Mouse (Mus musculus) stomach, postnatal 0 days (tissue): ENCODE results near the gene Ifnk. TPM values are rescaled to one million over a fixed set of nuclear protein-coding genes. Genes with fewer than 3 reads are reported as not detected.

ENCODE experiments used
- ATAC-seq: fragments of 200-750 bp; cut with Nextera tagmentation; 2 replicates; pipeline ENCODE4 v1.8.0; 2017; ENCODE audit not compliant: low FRiP score, low TSS enrichment
- DNase-seq: peaks from one replicate; pipeline ENCODE4 v3.0.0-alpha.2; 2016; ENCODE audit warnings: low spot score
- H3K27ac ChIP-seq: fragments of 300-500 bp; sonication (generic); replicated peaks from 2 replicates; pipeline ENCODE4 v1.5.1; 2014; ENCODE audit warnings: mild to moderate bottlenecking, control low read depth
- H3K27me3 ChIP-seq: fragments of 300-500 bp; sonication (generic); 2 replicates; pipeline ENCODE4 v1.6.1; 2014; ENCODE audit warnings: low read length; ENCODE audit not compliant: control insufficient read depth, insufficient read depth
- H3K36me3 ChIP-seq: fragments of 300-500 bp; sonication (generic); 2 replicates; pipeline ENCODE4 v1.6.1; 2014; ENCODE audit warnings: low read length, mixed read lengths; ENCODE audit not compliant: control insufficient read depth, insufficient read depth
- H3K4me1 ChIP-seq: fragments of 300-500 bp; sonication (generic); replicated peaks from 2 replicates; pipeline ENCODE4 v1.6.1; 2014; ENCODE audit warnings: antibody characterized with exemption; ENCODE audit not compliant: control insufficient read depth, insufficient read depth
- H3K4me2 ChIP-seq: fragments of 300-500 bp; sonication (generic); replicated peaks from 2 replicates; pipeline ENCODE4 v1.6.1; 2014; ENCODE audit warnings: low read depth, mild to moderate bottlenecking, control low read depth, moderate library complexity
- H3K4me3 ChIP-seq: fragments of 300-500 bp; sonication (generic); 2 replicates; pipeline ENCODE4 v1.5.1; 2014; ENCODE audit warnings: low read depth, low read length, control low read depth
- H3K9ac ChIP-seq: fragments of 300-500 bp; sonication (generic); 2 replicates; pipeline ENCODE4 v1.6.1; 2014; ENCODE audit warnings: mild to moderate bottlenecking, low read length, control low read depth, mixed read lengths
- H3K9me3 ChIP-seq: fragments of 300-500 bp; sonication (generic); 2 replicates; pipeline ENCODE4 v1.6.1; 2016; ENCODE audit warnings: low read length; ENCODE audit not compliant: control insufficient read depth
- CTCF ChIP-seq: IDR thresholded peaks from 2 replicates; pipeline ENCODE4 v1.5.1; 2016; ENCODE audit warnings: antibody characterized with exemption, low read depth, mild to moderate bottlenecking, moderate library complexity
- EP300 ChIP-seq: optimal IDR thresholded peaks from 2 replicates; pipeline ENCODE3; 2016; ENCODE audit warnings: antibody characterized with exemption
- WGBS: fragments of 180-500 bp; shearing (Covaris S2); extraction: QIAGEN DNeasy Blood & Tissue Kit; methylation state at CpG from one replicate; pipeline ENCODE4 v1.1.7; 2014; 5-methylcytosine and 5-hydroxymethylcytosine counted together
- polyA plus RNA-seq: library from polyadenylated mRNA; unstranded; fragments of >200 nt; fragmentation: Nextera tagmentation; extraction: Ambion mirVana; gene quantifications from 2 replicates; pipeline ENCODE4 v1.2.1, GENCODE M21; 2015

Ifnk gene
- polyA plus RNA-seq, 1 experiment from 2014 or later = 0.16 TPM

GRCm38 (mm10) chr4:35165947-35166346 lies 14.1 kb downstream of the Ifnk start:
- 60% methylated on average over 3 of the region's 3 CpGs for WGBS
- Histone ChIP-seq H3K27ac (peak overlapping the region; percentile 67), H3K9me3 (no peaks in the 10 kb centered on the region), H3K4me3 (no peak overlapping the region), H3K36me3 (no peaks in the 10 kb centered on the region), H3K4me2 (no peak overlapping the region), H3K9ac (no peak overlapping the region), H3K4me1 (peaks cover 6% of the 10 kb centered on the region; the same call in 1 of the 2 replicates), H3K27me3 (no peaks in the 10 kb centered on the region)
- DNase-seq (no peak), ATAC-seq (peak; percentile 84)
- no peak for TF ChIP-seq EP300
- TF ChIP-seq CTCF = no peak

GRCm38 (mm10) chr4:35167855-35168254 lies 16.0 kb downstream of the Ifnk start:
- Histone ChIP-seq H3K9ac (no peak overlapping the region), H3K4me3 (no peak overlapping the region), H3K36me3 (no peaks in the 10 kb centered on the region), H3K9me3 (no peaks in the 10 kb centered on the region), H3K4me2 (no peak overlapping the region), H3K4me1 (peaks cover 6% of the 10 kb centered on the region; the same call in 1 of the 2 replicates), H3K27me3 (no peaks in the 10 kb centered on the region), H3K27ac (no peak overlapping the region)
- TF ChIP-seq EP300 = no peak
- ATAC-seq (no peak), DNase-seq (no peak)
- WGBS = 77% methylated on average over 5 of the region's 5 CpGs

GRCm38 (mm10) chr4:35169571-35170125 lies 17.8 kb downstream of the Ifnk start:
- Histone ChIP-seq H3K9ac (no peak overlapping the region), H3K27ac (no peak overlapping the region), H3K36me3 (no peaks in the 10 kb centered on the region), H3K4me1 (peaks cover 6% of the 10 kb centered on the region; the same call in 1 of the 2 replicates), H3K4me2 (peak overlapping the region; percentile 37; the same call in 1 of the 2 replicates), H3K4me3 (no peak overlapping the region), H3K27me3 (no peaks in the 10 kb centered on the region), H3K9me3 (no peaks in the 10 kb centered on the region)
- 35% methylated on average over 13 of the region's 13 CpGs for WGBS
- no peak for DNase-seq
- TF ChIP-seq EP300 (no peak), CTCF (no peak)
- no peak for ATAC-seq

GRCm38 (mm10) chr4:35172471-35172870 lies 20.6 kb downstream of the Ifnk start:
- DNase-seq = no peak
- 92% methylated on average over 2 of the region's 2 CpGs for WGBS
- Histone ChIP-seq H3K4me1 (peaks cover 6% of the 10 kb centered on the region; the same call in 1 of the 2 replicates), H3K4me3 (no peak overlapping the region), H3K9ac (no peak overlapping the region), H3K36me3 (no peaks in the 10 kb centered on the region), H3K27me3 (no peaks in the 10 kb centered on the region), H3K27ac (no peak overlapping the region), H3K9me3 (no peaks in the 10 kb centered on the region), H3K4me2 (no peak overlapping the region)
- ATAC-seq = no peak
- TF ChIP-seq CTCF (no peak), EP300 (no peak)

GRCm38 (mm10) chr4:35173551-35173950 lies 21.7 kb downstream of the Ifnk start:
- no peak for DNase-seq
- ATAC-seq = no peak
- Histone ChIP-seq H3K4me3 (no peak overlapping the region), H3K27me3 (no peaks in the 10 kb centered on the region), H3K9me3 (no peaks in the 10 kb centered on the region), H3K36me3 (no peaks in the 10 kb centered on the region), H3K27ac (no peak overlapping the region), H3K4me2 (no peak overlapping the region), H3K4me1 (peaks cover 6% of the 10 kb centered on the region; the same call in 1 of the 2 replicates), H3K9ac (no peak overlapping the region)
- 69% methylated on average over 1 of the region's 1 CpGs for WGBS
- TF ChIP-seq EP300 (no peak), CTCF (no peak)

GRCm38 (mm10) chr4:35175566-35175965 lies 23.7 kb downstream of the Ifnk start:
- no peak overlapping the region for H3K4me3 ChIP-seq
- no peak for ATAC-seq
- H3K36me3 ChIP-seq = no peaks in the 10 kb centered on the region
- no peak overlapping the region for H3K4me2 ChIP-seq
- no peak overlapping the region for H3K9ac ChIP-seq
- H3K27me3 ChIP-seq = no peaks in the 10 kb centered on the region
- peak; percentile 32 for DNase-seq
- no peak for TF ChIP-seq CTCF
- no peak for TF ChIP-seq EP300
- no peaks in the 10 kb centered on the region for H3K9me3 ChIP-seq
- H3K4me1 ChIP-seq = no peaks in the 10 kb centered on the region
- no peak overlapping the region for H3K27ac ChIP-seq
- 66% methylated on average over 2 of the region's 2 CpGs for WGBS
